Mouse (Mus musculus) heart, postnatal 25 days (tissue): ENCODE data around the gene Brd1. TPM values are rescaled to one million over a fixed set of nuclear protein-coding genes. Genes with fewer than 3 reads are reported as not detected.
"Not testable (repeated sequence)": the region's sequence is repeated elsewhere in the genome, so short reads cannot be mapped to it uniquely, and the experiment has no call there.

Experiments
- DNase-seq: peaks from one replicate; pipeline ENCODE4 v3.0.0; 2022; ENCODE audit warnings: low spot score
- intact Hi-C: fragments of 180-260 bp; cut with DNase I; formaldehyde crosslinking; loops from one replicate; pipeline ENCODE4 v1.15.1; 2025
- total RNA-seq, 2 experiments: library from RNA; stranded (reverse); gene quantifications; 2 replicates each; pipeline ENCODE4 v1.2.3; 2021

Brd1 gene
- total RNA-seq, 2 experiments from 2014 or later, result 29.3 to 31.9 TPM

DNA sequence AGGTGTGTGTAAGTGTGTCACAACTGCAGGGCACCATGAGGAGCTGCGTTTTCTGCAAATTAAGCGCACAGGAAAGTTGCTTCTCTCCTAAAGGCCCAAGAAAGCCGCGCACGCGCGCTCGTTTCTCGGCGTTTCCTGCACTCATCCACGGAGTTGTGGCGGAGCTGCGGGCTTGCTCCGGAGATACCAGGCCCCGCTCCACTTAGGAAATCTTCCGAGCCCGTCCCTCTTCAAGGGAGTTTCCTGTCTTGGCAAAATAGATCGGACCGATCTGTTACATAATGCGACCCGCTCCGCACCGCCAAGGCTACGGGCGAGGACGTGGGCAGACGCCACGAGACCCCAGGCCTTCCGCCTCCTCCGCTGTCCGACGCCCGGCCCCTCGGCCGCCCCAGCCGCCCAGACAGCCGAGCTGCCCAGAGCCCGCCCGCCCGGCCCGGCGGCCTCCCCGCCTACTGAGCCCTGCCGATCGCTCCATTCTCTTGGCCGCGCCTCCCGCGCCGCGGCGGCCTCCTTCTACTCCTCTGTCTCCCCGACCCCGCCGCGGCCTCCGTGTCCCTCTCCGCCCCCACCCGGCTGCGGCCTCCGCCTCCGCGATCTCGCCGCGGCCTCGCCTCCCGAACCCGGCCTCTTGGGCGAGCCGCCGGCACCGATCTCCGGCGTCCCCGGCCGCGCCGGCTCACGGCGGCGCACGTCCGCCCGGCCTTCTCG is 837 bp downstream of the Brd1 start:
- intact Hi-C loops, result loop anchor here (1.0 to 5.0 kb wide), 2 partner anchors 18 to 84 kb away; partner anchors contain the start of genes Alg12, Creld2 and Zbed4
- peak; percentile 45 for DNase-seq

DNA sequence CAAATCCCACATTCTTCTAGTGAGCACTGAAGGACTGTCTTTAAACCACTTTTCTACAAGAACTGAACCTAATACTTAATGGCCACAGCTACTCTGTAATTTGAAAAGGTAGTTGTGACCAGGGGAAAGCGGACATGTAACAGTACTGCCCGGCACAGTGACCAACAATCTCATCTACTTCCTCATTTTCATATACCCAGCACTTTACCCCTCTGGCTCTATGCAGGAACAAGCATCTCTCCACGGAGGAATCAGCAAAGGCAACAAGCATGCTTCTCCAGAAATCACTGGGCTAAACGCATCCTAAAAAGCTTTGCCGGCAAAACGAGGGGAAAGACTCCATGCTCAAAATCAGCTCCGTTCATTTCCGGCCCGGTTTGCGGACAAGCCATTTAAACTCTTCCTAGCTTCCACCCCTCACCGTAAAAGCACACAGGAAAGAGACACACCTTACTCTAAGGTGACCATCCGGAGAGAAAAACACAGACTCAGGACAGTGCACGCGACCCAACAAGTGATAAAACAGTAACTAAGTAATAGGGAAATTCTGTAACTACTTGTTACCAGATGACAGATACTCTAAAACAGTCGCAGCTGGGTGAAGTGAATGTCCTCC is 1.5 kb downstream of the Brd1 start:
- intact Hi-C loops, result loop anchor here (1.0 to 5.0 kb wide), 2 partner anchors 19 to 85 kb away; partner anchors contain the start of genes Alg12, Creld2 and Zbed4
- no peak for DNase-seq

DNA sequence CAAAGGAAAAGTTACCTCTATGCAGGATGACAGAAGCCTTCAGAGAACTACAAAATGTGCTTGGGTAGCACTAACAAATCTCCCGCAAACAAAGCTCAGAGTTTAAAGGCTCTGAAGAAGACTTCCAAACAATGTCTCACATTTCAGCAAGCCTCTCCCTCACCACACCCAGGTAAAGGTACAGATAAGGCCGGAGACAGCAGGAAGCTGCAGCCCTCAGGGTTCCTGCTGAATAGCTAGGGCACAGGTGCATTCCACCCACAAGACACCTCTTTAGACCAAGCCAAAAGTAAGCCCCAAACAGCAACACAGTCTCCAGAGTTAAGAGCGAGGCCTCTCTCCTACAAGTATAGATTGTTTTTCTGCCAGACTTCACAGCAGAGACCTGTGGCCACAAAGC is 3.3 kb downstream of the Brd1 start:
- DNase-seq, result no peak
- intact Hi-C loops, result loop anchor here (5.0 kb wide), 1 partner anchor 87 kb away; the partner anchor contains the start of genes Alg12 and Creld2

DNA sequence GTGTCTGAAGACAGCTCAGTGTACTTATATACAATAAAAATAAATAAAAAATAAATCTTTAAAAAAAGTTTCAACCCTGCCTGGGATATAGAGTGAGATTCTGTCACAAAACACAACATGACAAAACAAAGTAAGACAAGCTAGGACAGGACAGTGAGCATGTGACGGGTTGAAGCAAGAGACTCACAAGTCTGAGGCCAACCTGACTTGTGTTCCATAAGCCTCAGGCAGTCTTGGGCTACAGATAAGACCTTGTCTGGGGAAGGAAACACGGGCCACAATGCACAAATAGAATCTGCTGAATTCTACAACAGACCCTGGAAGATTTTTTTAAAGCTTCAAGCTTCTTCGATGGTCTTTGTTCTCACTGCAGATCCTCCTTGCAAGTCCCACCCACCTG is 6.8 kb downstream of the Brd1 start:
- intact Hi-C loops, result no loop called here
- no peak for DNase-seq

DNA sequence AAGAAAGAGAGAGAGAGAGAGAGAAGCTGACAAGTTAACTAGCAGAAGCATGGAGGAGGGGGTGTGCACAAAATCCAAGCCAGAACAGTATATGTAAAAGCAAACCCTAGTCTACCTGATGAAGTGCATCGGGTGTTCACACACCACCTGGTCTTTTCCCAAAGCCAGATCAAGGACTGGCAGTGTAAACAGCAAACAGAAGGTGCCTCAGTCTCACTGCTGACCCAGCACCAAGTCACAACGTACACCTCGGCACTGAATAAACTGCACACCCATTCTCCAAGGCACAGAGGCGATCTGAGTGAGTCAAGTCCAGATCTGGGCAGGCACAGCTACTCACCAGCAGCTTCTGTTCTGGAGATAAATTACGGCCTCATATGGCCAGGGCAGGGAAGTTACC is 9.0 kb downstream of the Brd1 start:
- intact Hi-C loops, result no loop called here
- DNase-seq, result no peak

DNA sequence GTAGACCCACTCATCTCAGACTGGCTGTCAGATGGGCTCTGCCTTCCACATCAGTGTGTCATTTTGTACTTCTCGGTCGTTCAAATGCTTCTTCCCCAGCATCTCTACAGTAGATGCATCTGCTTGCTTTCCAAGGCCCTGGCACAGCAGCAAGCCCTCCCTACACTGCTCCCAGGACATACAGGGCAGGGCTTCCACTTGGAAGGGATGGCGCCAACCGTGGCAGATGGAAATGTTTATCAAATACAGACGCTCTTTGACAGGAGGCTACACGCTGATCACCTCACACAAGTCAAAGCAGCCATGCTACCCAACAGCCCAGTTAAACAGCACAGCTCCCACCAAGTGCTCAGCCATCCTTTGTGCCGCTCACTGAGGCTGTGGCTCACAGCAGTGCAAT is 9.7 kb downstream of the Brd1 start:
- intact Hi-C loops, result no loop called here
- no peak for DNase-seq

DNA sequence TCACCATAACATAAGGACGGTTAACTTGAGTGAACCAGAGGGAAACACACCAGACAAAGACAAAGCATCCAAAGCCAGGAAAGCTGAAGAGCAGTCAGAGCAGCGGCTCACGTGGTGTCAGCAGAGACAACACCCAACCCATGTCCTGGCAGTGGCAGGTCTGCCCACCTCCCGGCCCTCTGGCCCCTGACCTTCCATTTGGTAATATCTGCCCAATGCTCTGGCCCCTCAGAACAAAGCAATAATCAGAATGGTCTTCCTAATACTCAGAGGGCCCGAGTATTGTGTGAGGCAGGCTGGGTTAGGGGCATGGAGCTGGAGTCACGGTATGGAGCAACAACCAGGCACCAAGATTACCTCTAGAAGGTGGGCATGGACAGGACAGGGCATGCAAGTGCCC is 10.8 kb downstream of the Brd1 start:
- DNase-seq, result no peak
- intact Hi-C loops, result no loop called here

DNA sequence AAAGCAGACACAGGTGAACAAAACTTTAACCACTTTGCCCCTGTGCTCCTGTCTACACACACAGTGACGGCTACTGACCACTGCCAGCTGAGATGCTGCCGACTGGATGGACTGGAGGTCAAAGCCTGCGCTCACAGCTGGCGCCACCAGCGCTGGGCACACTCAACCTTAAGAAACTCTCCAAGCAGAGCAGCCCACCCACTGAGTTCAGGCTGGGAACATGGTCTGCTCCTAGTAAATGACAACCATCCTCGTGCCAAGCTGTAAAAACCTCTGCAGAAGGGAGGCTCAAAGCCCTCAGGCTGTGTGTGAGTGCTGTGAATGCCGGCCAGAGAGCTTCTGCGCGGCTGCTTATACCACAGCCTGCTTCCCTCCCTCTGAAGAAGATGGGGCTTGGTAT is 16.8 kb downstream of the Brd1 start:
- no peak for DNase-seq
- intact Hi-C loops, result no loop called here

DNA sequence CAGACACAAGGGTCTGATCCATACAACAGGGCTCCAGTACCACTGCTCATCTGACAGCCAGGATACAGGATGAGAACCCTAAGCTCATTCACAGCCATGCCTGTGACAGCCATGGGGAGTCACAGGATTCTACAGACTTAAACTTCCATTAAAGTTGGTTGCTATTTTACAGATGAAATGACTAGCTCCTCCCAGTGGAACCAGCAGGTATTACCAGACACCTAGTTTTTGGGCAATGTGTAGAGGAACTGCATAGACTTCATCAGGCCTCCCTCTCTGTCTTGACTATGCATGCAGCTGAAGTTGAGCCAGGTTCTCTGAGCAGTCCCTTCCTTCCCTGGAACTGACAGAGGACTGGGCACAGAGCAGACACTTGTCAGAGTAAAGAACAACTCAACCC is 17.7 kb downstream of the Brd1 start:
- intact Hi-C loops, result no loop called here
- DNase-seq, result no peak

DNA sequence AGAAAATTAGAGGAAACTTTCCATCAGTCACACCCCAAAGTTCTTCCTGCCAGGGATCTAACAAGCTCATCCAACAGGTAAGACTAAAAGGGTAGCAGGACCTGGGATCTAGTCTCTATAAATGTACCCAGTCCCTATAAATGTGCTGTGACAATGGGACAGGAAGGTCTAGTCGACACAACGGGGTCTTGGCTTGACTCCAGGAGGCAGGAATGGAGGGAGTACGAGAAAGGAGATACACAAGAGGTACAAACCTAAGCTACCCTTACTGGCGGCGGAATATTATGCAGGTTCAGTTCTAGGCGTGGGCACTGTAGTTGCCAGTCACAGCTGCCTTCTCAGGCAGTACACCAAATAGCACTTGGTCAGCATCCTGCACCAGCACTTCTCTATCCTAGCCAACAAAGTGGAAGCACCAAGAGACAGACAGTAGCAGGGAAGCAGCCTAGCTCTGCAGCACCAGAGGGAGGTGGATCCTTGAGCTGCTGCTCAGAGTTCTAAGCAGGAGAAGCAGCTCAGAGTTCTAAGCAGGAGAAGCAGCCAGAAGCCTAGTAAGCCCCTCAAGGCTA is 19.9 kb downstream of the Brd1 start:
- intact Hi-C loops, result no loop called here

DNA sequence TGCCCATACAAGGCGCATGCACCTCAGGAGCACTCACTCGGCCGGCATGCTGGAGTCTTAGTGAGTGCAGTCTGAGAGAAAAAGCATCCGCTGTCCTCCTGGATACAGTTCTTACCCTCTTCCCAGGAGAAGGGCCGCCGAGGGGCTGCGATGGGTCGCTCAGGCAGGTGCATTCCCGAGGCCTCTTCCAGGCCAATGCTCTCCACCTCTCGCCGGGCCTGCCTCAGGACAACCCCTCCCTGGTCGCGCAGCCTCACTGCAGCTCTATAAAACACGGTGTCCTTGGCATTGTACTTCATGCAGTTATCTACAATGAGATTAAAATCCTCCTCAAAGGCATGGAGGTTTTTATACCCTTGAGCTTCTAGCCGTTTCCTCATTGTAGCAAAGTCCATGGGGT is 21.5 kb downstream of the Brd1 start:
- no peak for DNase-seq
- intact Hi-C loops, result no loop called here

More for the DNA sequence above, 19.9 kb downstream of the Brd1 start:
- DNase-seq, result no peak

DNA sequence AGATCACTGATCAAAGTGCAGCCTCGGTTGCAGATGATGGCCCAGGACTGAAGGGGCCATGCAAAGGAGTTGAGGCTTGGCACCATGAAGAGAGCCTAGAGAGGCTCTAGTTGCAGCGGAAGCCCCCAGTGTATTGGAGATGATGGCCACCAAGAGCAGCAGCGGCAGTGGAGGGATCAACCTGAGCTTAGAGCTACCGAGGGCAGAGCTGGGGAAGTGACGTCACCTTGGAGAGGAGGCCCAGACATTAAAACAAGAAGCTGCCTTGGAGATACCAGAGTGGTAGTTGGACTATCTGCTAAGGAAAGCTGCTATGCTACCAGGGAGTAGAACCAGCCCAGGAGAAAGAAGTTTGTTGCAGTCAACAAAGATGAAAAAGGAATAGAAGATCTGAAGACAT is 24.2 kb downstream of the Brd1 start:
- no peak for DNase-seq
- intact Hi-C loops, result no loop called here

DNA sequence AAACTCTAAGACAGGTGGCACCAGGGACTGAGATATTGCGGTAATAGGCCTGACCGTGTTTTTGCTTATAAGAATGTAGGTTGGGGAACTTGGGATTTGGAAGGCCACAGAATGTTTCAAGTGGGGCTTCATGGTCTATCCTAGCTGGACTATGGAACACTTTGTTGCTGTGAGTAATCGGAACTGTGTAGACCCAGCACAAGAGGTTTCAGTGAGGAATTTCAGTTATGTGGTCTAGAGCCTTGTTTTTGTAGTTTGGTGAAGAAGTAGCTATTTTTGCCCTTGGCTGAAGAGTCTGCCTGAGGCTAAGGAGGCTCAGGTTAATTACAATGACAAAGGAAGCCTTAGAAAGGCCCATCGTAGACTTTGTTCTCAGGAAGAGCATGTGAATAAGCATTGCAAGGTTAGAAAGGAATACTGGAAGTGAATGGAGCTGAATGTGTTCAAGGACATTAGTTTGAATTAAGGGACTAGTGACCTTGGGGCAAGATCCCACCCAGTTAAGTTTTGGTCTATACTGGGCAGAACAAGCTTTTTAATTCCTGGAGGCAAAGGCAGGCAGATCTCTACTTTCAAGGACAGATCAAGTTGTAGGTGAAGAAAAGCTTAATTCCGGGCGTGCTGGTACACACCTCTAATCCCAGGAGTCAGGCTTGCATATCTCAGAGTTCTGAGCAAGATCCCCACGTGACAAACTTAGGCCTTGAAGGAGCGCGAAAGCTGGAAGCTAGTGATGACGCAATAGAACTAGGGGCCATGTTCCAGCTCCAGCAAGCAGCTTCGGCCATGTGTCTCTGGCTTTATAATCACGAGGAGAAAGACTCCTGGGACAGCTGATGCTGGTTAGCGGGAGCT is 25.1 kb downstream of the Brd1 start:
- no peak for DNase-seq
- intact Hi-C loops, result no loop called here

DNA sequence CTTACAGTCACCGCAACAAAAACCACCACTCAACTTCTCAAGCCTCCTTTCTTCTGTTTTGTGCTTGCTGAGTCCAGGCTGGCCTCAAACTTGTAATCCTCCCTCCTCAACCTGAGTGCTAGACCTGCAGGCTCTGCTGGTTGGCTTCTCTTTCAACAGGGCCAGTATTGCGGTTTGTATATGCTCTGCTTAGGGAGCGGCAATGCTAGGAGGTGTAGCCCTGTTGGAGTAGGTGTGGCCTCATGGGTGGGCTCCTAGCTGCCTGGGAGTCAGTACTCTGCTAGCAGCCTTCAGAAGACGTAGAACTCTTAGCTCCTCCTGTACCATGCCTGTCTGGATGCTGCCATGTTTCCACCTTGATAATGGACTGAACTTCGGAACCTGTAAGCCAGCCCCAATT is 25.8 kb downstream of the Brd1 start:
- DNase-seq, result no peak
- intact Hi-C loops, result no loop called here

DNA sequence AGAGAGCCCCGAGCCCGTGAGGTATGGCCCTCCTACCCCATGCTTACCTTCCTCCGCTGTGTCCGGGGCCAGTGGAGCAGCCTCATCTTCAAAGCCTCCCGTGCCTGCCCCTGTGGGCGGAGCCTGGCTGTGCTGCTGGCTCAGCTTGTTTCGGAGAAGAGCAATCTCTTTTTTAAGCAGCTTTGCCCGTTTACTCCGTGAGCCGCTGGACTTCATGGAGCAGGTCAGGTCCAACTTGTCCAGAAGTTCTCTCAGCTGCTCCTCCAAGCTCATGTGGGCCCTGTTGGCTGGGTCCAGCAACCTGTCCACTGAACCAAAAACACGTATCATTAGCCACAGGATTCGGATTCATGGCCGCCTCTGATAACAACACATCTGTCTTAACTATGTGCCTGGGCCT is 27.0 kb downstream of the Brd1 start:
- DNase-seq, intact Hi-C loops: not testable (repeated sequence)

DNA sequence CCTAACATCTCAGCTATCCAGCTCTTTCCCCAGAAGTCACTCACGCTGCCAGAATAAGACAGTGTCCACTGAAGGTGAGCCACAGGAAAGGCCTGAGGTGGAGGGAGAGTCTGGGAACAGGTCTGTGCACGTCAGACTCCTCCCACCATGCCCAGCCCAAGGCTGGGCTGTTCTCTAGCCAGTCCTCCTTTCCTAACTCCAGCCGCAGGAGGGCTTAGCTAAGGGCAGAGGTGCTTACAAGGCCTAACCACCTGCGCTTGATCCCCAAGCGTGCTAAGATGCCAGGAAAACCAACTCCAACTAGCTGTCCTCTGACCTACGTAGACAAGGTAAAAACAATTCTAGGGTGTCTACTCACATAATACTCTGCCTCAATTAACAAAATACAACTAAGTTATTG is 27.7 kb downstream of the Brd1 start:
- intact Hi-C loops, result no loop called here

DNA sequence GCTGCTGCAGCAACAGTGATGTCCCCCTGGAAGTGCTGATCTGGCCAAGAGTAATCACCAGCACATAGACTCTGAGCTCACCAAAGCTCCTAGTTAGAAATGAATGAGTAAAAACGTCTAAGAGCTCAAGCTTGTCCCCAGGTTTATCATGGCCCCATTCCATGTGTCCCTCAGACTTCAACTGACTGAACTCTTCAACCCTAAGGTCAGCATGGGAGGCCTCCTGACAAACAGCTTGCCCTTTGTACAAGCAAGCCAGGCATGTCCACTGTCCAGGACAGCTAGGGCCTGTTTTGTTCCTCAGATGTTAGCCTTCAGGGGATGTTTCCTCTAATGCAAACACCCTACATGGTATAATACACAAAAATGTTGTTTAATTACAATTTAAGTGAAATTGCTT is 29.7 kb downstream of the Brd1 start:
- no peak for DNase-seq
- intact Hi-C loops, result no loop called here

More for the DNA sequence above, 27.7 kb downstream of the Brd1 start:
- DNase-seq, result no peak

DNA sequence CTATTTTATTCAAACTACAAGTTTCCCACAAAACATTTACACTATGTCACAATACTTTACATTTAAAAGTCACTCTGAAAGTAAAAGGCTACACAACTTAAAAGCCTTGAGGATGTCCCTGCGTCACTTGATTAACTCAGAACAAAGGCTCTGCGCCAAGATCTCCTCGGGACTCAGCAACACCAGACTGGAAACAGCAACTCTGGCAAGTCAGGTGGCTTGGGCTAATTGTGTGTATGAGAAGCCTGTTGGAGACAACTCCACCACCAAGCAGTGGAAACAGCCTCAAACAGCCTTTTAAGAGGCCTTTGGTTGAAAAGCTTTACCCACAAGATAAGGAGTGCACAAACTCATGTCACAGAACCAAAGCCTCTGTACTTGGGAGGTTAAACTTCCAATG is 31.5 kb downstream of the Brd1 start:
- intact Hi-C loops, result no loop called here
- DNase-seq, result no peak

DNA sequence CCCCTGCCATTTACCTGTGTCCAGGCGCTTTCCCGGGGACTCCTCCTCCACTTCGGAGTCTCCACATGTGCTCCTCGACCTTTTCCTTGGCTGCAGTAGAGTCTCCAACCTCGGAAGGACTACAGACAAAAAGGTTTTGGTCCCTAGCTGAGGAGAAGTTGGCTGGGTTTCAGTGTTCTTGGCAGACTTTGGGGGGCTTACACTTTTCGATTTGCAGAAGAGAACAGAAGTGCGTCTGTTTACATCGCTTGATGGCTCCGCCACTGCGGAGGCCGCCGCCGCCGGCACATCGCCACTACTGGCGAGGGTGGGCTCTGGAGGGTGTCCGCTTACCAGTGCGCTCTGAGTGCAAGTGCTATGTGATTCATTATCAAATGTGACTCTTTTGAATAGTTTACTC is 33.3 kb downstream of the Brd1 start:
- DNase-seq, result no peak
- intact Hi-C loops, result no loop called here

DNA sequence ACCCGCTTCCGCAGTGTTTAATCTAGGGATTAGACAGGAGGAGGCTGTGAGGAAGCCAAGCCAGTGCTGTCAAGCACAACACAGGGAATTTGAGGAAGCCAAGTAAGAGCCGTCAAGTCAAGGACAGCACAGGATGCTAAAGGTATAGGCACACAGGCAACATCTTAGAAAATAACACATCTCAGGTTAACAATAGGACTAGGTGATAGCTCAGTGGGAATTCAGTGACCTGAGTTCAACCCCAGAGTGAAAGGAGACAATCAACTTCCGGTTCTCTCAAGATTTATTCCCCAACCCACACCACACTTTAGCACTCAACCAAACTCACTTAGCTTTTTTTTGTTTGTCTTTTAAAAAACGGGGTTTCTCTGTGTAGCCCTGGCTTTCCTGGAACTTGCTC is 34.5 kb downstream of the Brd1 start:
- intact Hi-C loops, result no loop called here
- DNase-seq, result no peak

DNA sequence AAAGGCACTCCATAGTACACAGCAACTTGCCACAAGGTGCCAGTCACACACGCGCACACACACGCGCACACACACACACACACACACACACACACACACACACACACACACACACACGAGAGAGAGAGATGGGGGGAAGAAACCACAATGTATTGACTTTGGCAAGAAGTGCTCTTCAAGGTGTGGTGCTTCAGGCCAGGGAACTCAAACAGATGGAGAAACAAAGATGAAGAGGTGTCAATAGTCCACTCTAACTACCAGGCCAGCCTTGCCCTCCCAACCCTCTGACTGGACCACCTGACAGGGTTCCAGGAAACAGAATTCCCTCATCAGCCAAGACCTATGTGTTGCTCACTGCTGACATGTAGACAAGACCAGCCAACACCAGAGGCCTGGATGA is 36.4 kb downstream of the Brd1 start:
- intact Hi-C loops, result no loop called here
- no peak for DNase-seq
